Mouse (Mus musculus): ENCODE data around the gene Tmem274. TPM values are rescaled to one million over a fixed set of nuclear protein-coding genes. Genes with fewer than 3 reads are reported as not detected.

Gene Tmem274
- total and polyA plus RNA-seq, 3 experiments = not detected

GRCm38 (mm10) chr4:149475096-149475495, 2.1 kb upstream of the Tmem274 start:
- no peak for DNase-seq

DNA sequence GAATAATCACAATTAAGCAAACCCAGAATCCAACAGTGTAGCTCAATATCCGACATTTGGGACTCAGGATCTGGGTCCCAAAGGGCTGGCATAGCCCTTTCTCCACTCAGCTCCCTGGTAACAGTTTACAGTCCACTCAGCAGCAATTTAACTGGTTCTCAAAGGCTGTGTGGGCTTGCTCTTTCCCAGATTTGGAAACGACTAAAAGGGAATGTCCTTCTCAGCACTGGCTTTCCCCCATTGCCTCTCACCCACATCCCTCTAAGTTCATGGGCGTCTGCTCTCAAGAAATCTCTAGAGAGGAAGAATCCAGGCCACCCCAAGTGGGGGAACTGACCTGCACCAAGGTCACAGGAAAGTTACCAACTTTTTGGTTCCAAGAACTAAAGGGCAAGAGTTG, 7.4 kb downstream of the Tmem274 start:
- DNase-seq = no peak

GRCm38 (mm10) chr4:149485053-149485824, 8.1 kb downstream of the Tmem274 start, which contains the start of the genes Nmnat1 and Lzic:
TSS of gene Nmnat1 (minus strand) at chr4:149485202.
TSS of gene Lzic (plus strand) at chr4:149485229.
- DNase-seq = peak; percentile 96

DNA sequence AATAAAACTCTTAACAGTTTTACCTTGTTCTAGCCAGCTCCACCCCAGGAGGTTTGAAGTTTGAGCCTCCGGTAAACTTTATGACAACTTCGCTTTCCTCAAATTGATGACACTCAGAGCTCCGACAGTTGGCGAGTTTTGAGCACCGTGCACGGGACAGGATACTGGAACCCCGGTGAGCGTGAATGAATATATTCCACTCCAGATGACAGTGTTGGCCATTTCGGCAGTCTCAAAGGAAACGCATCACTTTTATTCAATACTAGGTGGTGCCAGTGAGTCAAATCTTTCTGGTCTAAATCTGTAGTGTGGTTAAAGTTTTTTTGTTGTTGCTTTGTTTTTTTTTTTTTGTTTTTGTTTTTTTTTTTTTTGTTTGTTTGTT, 8.6 kb downstream of the Tmem274 start:
- peak; percentile 31 for DNase-seq

DNA sequence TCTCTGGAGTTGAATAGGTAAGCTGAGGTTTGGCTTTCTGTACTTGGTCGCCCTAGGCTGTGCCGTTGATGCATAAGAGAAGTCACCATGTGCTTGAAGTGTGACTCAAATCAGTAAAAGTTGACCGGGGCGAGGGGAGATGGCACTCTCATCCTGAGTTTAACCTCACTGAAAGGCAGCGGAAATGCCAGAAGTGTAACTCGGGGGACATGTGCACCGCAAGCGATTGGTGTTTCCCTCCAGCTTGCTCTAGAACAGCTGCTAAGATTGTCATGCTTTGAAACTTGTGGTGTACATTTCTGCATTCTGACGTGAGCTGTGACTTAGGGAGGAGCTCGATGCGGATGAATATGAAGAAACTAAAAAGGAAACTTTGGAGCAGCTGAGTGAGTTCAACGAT, 10.6 kb downstream of the Tmem274 start:
- no peak for DNase-seq

- no peak for DNase-seq
Observed at GRCm38 (mm10) chr4:149489415-149490240, 12.4 kb downstream of the Tmem274 start.

DNA sequence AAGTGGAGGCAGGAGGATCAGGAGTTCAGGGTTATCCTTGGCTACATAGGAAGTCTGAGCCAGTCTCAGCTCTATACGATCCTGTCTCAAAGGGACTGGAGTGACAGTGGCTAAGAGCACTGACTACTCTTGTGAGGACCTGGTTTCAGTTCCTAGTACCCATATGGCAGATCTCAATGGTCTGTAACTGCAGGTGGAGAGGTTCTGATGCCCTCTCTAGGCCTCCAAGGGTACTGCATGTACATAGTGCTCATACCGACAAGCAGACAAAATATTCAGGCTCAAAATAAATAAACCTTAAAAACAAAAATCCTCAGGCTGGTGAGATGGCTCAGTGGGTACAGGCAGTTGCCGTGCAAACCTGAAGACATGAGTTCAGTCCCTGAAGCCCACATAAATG, 14.0 kb downstream of the Tmem274 start:
- no peak for DNase-seq

DNA sequence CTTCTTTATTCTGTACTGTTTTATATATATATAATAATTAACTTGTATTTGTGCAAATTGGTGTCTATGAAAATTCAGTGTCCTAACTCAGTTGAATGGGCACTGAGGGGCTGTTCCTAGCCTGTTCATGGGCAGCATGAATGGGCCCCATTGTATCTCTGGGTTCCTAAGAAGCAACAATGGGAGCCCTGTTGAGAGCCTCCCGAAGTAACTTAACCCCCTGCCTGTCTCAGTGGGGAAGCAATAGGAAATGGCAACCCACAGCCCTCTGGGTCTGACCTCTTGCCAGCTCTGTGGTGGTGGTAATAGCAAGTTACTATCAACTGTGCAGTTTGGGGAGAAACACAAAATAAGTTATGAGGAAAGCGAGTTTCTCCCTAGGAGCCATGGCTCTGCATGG, 19.4 kb downstream of the Tmem274 start:
- no peak for DNase-seq

GRCm38 (mm10) chr4:149498901-149499300, 21.7 kb downstream of the Tmem274 start:
- DNase-seq = no peak

GRCm38 (mm10) chr4:149499790-149500189, 22.6 kb downstream of the Tmem274 start:
- DNase-seq = no peak

- no peak for DNase-seq
Observed at GRCm38 (mm10) chr4:149504363-149504762, 27.2 kb downstream of the Tmem274 start.

DNA sequence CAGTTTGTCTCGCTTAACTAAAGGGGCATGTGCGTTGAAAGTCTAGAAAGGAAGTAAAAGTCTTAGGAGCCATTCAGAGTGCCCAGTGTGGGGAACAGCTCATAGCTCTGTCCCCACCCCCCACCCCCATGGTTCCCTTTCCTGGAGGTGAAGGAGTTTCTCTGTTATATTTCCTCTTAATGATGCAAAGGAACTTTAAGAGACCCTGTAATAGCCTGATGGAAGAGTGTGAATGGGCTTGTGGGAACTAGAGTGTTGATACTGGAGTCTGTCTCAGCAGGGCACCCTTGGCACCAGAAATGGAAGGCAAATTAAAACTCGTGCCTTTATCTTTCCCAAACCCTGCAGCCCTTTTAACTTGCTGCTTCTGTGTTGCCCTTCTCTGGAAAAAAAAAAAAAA, 27.7 kb downstream of the Tmem274 start:
- no peak for DNase-seq

DNA sequence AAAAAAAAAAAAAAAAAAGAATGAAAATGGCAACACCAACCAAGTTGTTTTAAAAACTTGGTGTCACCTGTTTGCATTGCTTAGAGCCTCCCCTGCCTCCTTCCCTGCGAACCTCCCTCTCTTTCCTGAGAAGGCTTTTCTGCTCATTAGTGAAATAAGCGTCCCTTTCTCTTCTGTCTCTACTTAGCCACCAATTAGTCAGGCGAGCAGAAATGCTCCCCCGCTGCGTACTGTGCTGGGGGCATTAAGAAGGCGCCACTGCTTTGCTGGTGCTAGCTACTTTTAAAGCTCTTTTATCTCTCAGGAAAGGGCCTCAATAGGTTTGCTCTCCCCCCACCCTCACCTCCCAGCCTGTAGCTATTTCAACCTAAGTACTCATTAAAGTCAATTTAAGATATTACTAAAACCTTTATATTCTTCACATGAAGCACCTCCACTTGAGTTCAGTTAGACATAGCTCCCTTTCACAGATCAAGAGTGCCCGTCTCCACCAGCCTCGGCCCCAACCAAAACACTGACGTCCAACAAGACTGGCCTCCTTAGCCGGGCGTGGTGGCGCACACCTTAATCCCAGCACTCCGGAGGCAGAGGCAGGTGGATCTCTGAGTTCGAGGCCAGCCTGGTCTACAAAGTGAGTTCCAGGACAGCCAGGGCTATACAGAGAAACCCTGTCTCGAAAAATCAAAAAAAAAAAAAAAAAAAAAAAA, 28.2 kb downstream of the Tmem274 start:
- no peak for DNase-seq

GRCm38 (mm10) chr4:149506904-149507303, 29.7 kb downstream of the Tmem274 start:
- no peak for DNase-seq

DNA sequence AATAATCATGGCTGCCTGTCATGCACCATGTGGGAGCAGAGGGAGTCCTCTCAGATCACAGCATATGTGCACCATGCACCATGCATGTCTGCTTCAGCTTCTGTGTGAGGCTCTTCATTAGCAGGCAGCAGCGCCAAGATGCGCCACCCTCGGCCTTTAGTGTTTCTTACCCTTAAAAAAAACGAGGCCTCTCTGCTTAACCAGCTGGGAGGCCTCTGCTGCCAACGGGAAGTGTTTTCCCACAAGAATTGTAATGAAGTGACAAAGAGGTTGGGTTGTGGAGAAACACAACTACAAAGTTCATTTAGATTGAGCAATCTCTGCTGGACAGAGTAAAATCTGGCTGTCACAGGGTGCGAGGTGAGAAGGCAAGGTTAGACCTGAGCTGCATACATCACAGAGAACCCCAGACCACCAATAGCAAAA, 34.1 kb downstream of the Tmem274 start:
- DNase-seq = no peak

DNA sequence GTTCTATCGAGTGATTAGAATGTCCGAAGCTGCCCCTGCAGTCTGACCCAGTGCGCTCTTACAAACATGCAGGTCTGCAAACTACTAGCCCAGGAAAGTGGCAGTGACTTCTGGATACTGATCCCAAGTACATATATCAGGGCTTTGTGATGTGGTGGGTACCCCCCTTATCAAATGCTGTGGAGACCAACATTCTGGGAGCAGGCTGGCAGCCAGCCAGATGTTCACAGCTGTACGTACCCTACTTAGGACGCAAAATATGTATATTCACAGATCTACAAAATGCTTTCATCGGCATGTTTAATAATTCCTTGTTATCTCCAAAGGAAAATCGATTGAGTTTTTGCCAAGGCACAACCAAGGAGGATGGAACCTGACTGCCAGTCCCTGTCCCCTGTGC, 34.9 kb downstream of the Tmem274 start:
- DNase-seq = no peak

- no peak for DNase-seq
Observed at GRCm38 (mm10) chr4:149515706-149516105, 38.5 kb downstream of the Tmem274 start.

- peak; percentile 99 for DNase-seq
Observed at GRCm38 (mm10) chr4:149517868-149518340, 40.7 kb downstream of the Tmem274 start, which contains the start of gene Ctnnbip1. TSS of gene Ctnnbip1 (plus strand) at chr4:149518236.

DNA sequence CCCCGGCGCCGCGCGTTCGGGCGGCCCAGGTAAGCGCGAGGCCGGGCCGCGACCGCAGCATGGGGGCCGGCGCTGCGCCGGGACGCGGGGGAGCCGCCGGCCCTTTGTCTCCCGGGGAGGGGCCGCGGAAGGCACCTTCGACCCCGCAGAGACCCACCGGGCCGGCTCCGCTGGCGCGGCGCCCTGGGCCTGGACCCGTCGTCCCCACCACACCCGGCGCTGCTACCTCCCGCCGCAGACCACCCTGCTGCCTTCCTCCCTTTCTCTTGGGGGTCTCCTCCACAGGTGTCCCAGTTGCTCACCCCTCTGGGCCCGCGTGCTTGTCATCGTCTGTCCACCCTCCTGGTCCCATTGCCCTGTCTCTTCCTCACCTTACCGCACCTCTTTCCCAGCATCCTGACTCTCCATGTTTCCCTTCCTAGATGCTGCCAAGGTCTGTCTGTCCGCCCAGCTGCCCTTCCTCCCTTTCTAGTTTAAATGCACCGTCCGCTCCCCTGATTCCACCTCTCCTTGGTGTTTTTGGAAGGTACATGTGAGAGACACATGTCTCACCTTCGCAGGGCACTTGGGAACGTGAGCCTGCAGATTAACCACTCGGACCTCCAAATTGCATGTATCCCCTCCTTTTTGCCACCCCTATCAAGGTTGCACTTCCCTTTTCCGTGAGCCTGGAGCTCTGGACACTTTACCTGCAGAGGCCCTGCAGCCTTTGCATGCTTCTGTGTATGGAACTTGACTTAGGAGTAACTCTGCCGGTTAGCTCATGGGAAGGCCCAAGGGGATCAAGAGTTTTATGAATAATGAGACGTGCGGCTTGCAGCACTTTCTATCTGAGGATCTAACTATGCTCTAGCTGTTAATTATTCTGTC, 41.4 kb downstream of the Tmem274 start:
- no peak for DNase-seq

DNA sequence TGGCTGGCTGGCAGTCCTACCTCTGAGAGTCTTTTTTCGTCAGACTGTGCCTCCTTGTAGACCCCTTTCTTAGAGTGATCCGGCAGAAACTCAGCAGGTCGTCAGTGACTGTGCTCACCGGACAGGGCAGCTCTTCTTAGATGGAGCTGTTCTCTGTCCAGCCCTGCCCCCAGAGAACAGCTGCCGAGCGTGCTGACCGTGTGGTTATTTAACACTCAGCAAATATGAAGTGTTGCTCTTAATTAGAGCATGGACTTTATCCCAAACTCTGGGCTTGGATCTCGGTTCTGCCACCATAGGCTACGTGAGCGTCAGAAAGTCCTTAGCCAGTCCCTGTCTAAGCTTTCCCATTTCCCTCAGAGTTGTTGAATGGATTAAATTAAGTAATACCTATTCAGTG, 44.1 kb downstream of the Tmem274 start:
- no peak for DNase-seq

DNA sequence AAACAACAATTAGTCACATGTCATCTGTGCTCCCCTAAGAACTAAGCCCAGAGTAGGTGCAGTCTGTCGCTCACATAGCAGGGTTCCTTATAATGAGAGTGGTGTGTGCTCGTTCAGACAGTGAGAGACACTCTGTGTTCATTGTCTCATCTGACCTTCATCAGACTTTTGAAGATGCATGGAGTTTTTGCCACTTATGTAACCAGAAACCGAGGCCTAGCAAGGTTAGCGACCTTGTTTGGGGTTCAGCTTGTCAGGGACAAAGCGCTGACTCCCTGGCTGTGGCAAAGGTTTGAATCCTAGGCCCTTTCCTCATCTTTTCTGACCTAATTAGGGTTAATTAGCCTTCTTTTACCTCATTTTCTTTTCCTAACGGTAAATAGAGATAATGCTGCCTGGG, 46.8 kb downstream of the Tmem274 start:
- peak; percentile 54 for DNase-seq
